Mouse (Mus musculus): ENCODE data around the gene Pex3.

Gene Pex3

GRCm38 (mm10) chr10:13552646-13553497, at the start of gene Pex3, which contains the start of gene Adat2:
TSS of gene Pex3 (minus strand) at chr10:13553142.
TSS of gene Adat2 (plus strand) at chr10:13552894.
- peak; percentile 92 for DNase-seq (ENCODE audit: low spot score)

- DNase-seq (ENCODE audit: low spot score), result no peak
These were observed 48.0 kb upstream of the Pex3 start for GRCm38 (mm10) chr10:13600926-13601325.

- no peak for DNase-seq (ENCODE audit: low spot score)
These were observed 44.5 kb upstream of the Pex3 start for GRCm38 (mm10) chr10:13597491-13597890.

GRCm38 (mm10) chr10:13596866-13597265, 43.9 kb upstream of the Pex3 start:
- DNase-seq (ENCODE audit: low spot score), result no peak

- no peak for DNase-seq (ENCODE audit: low spot score)
These were observed 43.1 kb upstream of the Pex3 start for GRCm38 (mm10) chr10:13596073-13596472.

GRCm38 (mm10) chr10:13593529-13593928, 40.6 kb upstream of the Pex3 start:
- DNase-seq (ENCODE audit: low spot score), result no peak

GRCm38 (mm10) chr10:13592196-13592595, 39.3 kb upstream of the Pex3 start:
- no peak for DNase-seq (ENCODE audit: low spot score)

- no peak for DNase-seq (ENCODE audit: low spot score)
These were observed 35.0 kb upstream of the Pex3 start for GRCm38 (mm10) chr10:13587914-13588313.

GRCm38 (mm10) chr10:13577123-13577522, 24.2 kb upstream of the Pex3 start:
- no peak for DNase-seq (ENCODE audit: low spot score)

GRCm38 (mm10) chr10:13572410-13572809, 19.5 kb upstream of the Pex3 start:
- DNase-seq (ENCODE audit: low spot score), result no peak

GRCm38 (mm10) chr10:13572003-13572402, 19.1 kb upstream of the Pex3 start:
- no peak for DNase-seq (ENCODE audit: low spot score)

GRCm38 (mm10) chr10:13570697-13571538, 18.0 kb upstream of the Pex3 start:
- no peak for DNase-seq (ENCODE audit: low spot score)

GRCm38 (mm10) chr10:13569818-13570217, 16.9 kb upstream of the Pex3 start:
- DNase-seq (ENCODE audit: low spot score), result no peak

- no peak for DNase-seq (ENCODE audit: low spot score)
These were observed 13.5 kb upstream of the Pex3 start for GRCm38 (mm10) chr10:13566393-13566792.

- DNase-seq (ENCODE audit: low spot score), result no peak
These were observed 12.1 kb upstream of the Pex3 start for GRCm38 (mm10) chr10:13565080-13565448.

GRCm38 (mm10) chr10:13564364-13565079, 11.6 kb upstream of the Pex3 start:
- peak; percentile 51 for DNase-seq (ENCODE audit: low spot score)

- DNase-seq (ENCODE audit: low spot score), result no peak
These were observed 7.2 kb upstream of the Pex3 start for GRCm38 (mm10) chr10:13560014-13560674.

- DNase-seq (ENCODE audit: low spot score), result no peak
These were observed 1.4 kb upstream of the Pex3 start for GRCm38 (mm10) chr10:13554316-13554715.

- no peak for DNase-seq (ENCODE audit: low spot score)
These were observed 600 bp upstream of the Pex3 start for GRCm38 (mm10) chr10:13553498-13553985.

- no peak for DNase-seq (ENCODE audit: low spot score)
These were observed 11.2 kb downstream of the Pex3 start for GRCm38 (mm10) chr10:13541721-13542120.

- no peak for DNase-seq (ENCODE audit: low spot score)
These were observed 13.1 kb downstream of the Pex3 start for GRCm38 (mm10) chr10:13539769-13540333.
